Mouse (Mus musculus) splenic B cell, adult 2 months (primary cell): Measurements from ENCODE around the gene Ppp1r13l.
A peak's percentile ranks its signal among the peaks of the same experiment; 100 is the strongest.

Experiments
- DNase-seq: peaks from one replicate; pipeline ENCODE4 v3.0.0-alpha.2; 2011; ENCODE audit warnings: low read depth, low spot score
- H3K27me3 ChIP-seq: 2 replicates; pipeline ENCODE4 v1.6.1; 2012; ENCODE audit warnings: mild to moderate bottlenecking, low read length, moderate library complexity, mixed read lengths; ENCODE audit not compliant: control insufficient read depth, poor library complexity, insufficient read depth, severe bottlenecking
- H3K36me3 ChIP-seq: 2 replicates; pipeline ENCODE4 v1.6.1; 2012; ENCODE audit warnings: mild to moderate bottlenecking, low read length, moderate library complexity, mixed read lengths; ENCODE audit not compliant: control insufficient read depth, poor library complexity, insufficient read depth, severe bottlenecking

Ppp1r13l gene

DNA sequence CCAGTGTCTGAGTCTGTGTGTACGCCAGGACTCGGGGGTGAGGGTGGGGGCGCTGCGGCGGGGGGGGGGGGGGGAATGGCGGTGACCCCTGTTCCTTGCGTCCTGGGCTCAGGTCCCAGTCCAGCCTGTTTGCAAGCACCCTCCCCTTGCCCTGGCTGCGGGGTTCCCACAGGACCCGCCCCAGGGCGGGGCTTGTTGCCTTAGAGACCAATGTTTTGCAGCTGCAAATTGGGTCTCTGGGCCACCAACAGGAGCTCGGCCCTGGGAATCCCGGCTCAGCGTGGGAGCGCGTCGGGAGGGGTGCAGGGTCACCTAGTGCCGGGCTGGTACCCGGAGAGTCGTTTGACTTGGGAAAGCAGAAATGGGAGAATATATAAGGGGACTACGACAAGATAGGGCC, 33.2 kb upstream of the Ppp1r13l start:
- Histone ChIP-seq H3K36me3 (no peaks in the 10 kb centered on the region), H3K27me3 (no peaks in the 10 kb centered on the region)
- peak; percentile 86 for DNase-seq

- H3K36me3 ChIP-seq: no peaks in the 10 kb centered on the region
- DNase-seq: peak; percentile 81
- no peaks in the 10 kb centered on the region for H3K27me3 ChIP-seq
Observed at GRCm38 (mm10) chr7:19327128-19327527, 32.4 kb upstream of the Ppp1r13l start.

DNA sequence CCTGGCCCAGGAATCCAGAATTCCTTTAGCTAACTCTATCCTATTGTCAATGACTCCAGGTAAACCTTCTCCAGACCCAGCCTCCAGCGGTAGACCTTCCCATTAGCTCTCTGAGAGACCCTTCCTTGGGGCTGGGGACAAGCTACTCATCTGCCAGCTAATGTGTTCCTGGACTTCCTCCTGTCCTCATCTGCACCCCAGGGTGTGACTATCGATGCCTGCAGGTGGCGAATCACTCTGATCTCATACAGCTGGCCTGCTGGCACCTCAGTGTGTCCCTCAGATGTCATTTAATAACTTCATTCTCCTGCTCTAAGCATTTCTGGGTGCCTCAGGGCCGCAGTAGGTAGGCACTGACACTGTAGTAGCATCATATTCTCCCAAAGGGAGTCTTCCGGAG, 31.8 kb upstream of the Ppp1r13l start:
- no peaks in the 10 kb centered on the region for H3K36me3 ChIP-seq
- H3K27me3 ChIP-seq: no peaks in the 10 kb centered on the region
- peak; percentile 33 for DNase-seq

DNA sequence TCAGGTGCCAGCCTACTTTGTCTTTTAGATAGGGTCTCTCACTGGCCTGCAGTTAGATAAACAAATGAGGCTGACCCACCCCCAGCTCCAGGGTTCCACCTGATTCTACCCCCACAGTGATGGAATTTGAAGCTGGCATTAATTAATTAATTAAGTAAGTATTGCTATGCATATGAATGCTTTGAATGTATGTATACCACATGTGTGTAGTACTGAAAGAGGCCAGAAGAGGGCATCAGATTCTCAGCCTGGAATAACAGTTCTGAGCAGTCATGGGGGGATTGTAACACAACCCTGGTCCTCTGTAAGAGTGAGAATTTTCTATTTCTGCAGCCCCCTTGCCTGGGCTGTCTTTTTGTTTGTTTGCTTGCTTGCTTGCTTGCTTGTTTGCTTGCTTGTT, 31.1 kb upstream of the Ppp1r13l start:
- peak; percentile 60 for DNase-seq
- Histone ChIP-seq H3K27me3 (no peaks in the 10 kb centered on the region), H3K36me3 (no peaks in the 10 kb centered on the region)

DNA sequence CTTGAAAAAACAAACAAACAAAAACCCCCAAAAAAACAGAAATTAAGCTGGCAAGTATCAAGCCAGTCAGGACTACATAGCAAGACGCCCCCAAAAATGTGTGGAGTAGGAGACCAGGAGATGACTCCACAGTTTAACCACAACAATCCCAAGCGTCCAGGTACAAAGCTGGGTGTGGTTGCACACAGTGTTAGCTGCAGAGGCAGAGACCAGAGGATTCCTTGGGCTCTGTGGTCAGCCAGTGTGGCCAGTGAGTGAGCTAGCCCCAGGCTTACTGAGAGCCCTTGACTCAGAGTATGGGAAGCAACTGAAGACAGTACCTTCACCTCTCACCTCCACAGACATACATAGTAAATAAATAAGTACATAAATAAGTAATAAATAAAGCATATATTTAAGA, 27.6 kb upstream of the Ppp1r13l start:
- no peaks in the 10 kb centered on the region for H3K36me3 ChIP-seq
- DNase-seq: no peak
- H3K27me3 ChIP-seq: no peaks in the 10 kb centered on the region

- Histone ChIP-seq H3K27me3 (no peaks in the 10 kb centered on the region), H3K36me3 (no peaks in the 10 kb centered on the region)
- DNase-seq: peak; percentile 86
Observed at GRCm38 (mm10) chr7:19332709-19333352, 26.7 kb upstream of the Ppp1r13l start.

DNA sequence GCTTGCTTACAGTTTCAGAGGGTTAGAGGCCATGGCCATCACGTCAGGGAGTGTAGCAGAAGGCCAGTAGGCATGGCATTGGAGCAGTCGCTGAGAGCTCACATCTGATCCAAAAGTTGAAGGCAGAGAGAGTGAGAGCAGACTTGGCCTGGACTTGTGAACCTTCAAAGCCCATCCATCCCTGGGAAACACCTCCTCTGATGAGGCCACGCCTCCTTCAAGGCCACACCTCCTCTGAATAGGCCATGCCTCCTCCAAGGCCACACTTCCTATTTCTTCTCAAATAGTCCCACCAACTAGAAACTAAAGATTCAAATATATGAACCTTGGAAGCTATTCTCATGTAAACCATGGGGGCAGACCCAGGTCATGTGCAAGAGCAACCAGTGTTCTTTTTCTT, 24.0 kb upstream of the Ppp1r13l start:
- peak; percentile 84 for DNase-seq

GRCm38 (mm10) chr7:19337122-19337521, 22.4 kb upstream of the Ppp1r13l start:
- Histone ChIP-seq H3K36me3 (no peaks in the 10 kb centered on the region), H3K27me3 (no peaks in the 10 kb centered on the region)
- no peak for DNase-seq

More for the DNA sequence above, 24.0 kb upstream of the Ppp1r13l start:
- Histone ChIP-seq H3K36me3 (no peaks in the 10 kb centered on the region), H3K27me3 (no peaks in the 10 kb centered on the region)

DNA sequence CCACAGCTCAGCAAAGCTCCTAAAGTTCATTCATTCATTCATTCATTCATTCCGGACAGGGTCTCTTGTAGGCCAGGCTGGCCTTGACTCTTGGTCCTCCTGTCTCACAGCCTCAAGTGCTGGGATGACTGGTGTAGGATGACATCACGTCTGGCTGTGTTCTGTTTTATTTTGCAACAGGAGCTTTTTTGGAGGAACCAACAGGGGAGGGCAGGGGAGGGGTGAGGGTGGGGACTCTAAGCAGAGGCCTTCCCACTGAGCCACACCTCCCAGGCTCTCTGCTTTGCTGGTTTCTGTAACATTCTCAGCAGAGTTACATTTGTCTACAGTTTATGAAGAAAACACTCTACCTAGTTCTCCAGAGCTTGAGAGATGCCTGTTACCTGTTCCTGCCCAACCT, 21.5 kb upstream of the Ppp1r13l start:
- DNase-seq: no peak
- Histone ChIP-seq H3K27me3 (no peaks in the 10 kb centered on the region), H3K36me3 (no peaks in the 10 kb centered on the region)

- DNase-seq: no peak
- H3K36me3 ChIP-seq: no peaks in the 10 kb centered on the region
- no peaks in the 10 kb centered on the region for H3K27me3 ChIP-seq
Observed at GRCm38 (mm10) chr7:19338596-19338995, 21.0 kb upstream of the Ppp1r13l start.

GRCm38 (mm10) chr7:19341250-19341649, 18.3 kb upstream of the Ppp1r13l start:
- Histone ChIP-seq H3K36me3 (no peaks in the 10 kb centered on the region), H3K27me3 (no peaks in the 10 kb centered on the region)
- no peak for DNase-seq

GRCm38 (mm10) chr7:19341761-19342409, 17.7 kb upstream of the Ppp1r13l start:
- peak; percentile 36 for DNase-seq
- no peaks in the 10 kb centered on the region for H3K36me3 ChIP-seq

DNA sequence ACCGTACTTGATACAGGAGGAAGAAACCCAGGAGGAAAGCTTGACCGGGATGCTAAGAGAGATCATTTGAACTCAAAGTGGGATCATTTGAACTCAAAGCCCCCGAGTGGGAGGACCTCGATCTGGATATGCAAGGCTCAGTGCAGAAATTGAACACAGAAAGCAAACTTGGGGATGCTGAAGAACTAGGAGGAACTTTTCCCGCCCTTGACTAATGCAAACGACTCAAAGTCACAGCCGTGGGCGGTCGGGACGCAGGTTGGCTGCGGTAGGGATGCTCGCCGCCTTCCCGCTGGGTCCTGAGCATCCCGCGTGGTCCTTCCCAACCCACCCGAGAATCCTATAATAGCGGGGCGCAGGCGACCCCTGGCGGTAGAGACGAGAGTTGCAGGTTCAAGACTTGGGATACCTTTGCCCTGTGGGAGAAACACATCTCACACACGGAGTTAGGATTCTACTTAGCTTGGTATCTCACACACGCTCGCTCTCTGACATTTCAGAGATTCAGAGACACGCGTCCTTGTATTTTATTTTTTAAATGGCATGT, 17.0 kb upstream of the Ppp1r13l start:
- peak; percentile 83 for DNase-seq
- H3K36me3 ChIP-seq: no peaks in the 10 kb centered on the region
- H3K27me3 ChIP-seq: no peaks in the 10 kb centered on the region

More at GRCm38 (mm10) chr7:19341761-19342409, 17.7 kb upstream of the Ppp1r13l start:
- no peaks in the 10 kb centered on the region for H3K27me3 ChIP-seq

DNA sequence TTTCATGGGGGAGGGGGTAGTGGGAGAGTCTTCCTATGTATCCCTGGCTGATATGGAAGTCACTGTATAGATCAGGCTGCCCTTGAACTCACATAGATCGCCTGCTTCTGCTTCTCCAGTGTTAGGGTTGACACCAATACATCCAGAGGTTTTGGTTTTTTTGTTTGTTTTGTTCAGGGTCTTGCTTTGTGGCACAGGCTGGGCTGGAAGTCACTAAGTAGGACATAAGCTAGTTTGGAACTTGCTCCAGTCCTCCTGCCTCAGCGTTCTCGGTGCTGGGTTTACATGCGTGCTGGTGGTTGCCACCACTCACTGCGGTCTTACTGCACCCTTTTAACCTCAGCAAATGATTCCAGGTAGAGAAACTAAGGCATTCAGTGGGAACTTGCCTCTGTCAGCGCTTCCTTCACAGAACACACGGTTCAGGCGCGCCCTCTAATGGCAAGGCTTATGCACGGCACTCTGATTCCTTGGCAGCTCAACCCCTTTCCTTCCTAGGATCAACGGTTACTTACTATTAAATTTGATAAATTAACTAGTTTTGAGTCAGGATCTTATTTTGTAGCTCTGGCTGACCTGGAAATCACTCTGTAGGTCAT, 16.2 kb upstream of the Ppp1r13l start:
- peak; percentile 88 for DNase-seq
- Histone ChIP-seq H3K36me3 (no peaks in the 10 kb centered on the region), H3K27me3 (no peaks in the 10 kb centered on the region)

DNA sequence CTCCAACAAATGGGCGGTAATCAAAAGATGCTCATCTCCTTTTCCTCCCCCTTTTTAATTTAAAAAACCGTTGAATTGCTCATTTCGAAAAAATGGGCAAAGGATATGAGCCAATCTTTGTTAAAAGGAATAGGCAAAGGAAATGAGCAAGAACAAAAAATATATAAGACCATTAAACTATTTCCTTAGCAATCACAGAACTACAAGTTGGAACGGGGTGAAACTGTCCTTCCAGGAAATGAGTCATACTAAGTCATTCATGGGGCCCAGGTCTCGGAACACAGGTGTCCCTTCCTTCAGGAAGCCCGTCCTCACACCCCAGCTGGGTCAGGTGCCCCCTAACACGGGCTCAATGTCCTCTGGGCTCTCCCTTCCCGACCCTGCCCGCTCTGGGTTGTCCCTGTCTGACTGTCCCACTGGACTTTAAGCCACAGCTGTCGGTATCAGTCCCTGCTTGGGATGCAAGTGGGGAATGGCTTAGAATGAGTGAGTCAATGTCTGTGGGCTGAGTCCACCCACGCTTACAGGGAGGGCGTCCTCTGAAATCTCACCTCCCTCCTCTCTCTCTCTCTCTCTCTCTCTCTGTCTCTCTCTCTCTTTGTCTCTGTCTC, 15.2 kb upstream of the Ppp1r13l start, which contains the start of gene Ercc1:
TSS of gene Ercc1 (plus strand) at position 542 of the 611 bp plus-strand sequence.
- Histone ChIP-seq H3K27me3 (no peaks in the 10 kb centered on the region), H3K36me3 (no peaks in the 10 kb centered on the region; the same call in 1 of the 2 replicates)
- peak; percentile 54 for DNase-seq
